Mouse (Mus musculus): ENCODE measurements around the gene Rasgrf2.

The Rasgrf2 gene

DNA sequence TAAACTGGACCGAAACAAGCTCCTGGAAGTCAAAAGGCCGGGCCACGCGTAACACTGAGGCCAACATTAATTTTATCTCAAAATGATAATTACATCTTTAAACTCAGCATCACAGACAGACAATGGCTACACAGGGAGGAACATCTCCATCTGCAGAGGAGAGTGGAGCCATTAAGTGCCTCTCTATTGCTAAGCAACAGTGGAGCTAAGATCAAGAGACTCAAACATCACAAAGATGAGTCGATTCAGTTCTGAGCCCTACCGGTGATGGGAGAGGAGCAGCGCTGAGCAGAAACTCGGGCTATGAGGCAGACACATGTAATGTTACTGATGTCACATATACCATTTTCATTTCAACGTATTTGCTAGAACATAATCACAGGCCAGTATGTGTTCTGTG is 191.3 kb downstream of the Rasgrf2 start:
- no peak for DNase-seq (ENCODE audit: low spot score)

DNA sequence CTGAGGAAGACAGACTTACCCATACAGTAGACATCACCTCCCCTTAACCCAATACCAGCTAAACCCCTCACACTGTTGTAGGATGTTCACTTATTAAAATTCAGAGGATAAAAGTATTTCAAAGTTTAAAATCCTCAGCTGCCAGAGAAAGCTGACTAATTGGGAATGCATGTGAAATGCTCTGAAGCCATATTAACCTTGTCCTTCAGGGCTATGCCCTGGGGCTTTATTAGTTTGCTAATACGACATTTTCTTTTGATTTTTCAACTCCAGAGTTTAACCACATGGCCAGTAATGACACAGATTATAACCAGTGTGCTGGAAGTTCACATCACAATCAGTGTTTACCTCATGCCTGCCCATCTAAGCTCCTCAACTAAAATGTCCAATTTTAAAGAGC is 192.6 kb downstream of the Rasgrf2 start:
- no peak for DNase-seq (ENCODE audit: low spot score)

DNA sequence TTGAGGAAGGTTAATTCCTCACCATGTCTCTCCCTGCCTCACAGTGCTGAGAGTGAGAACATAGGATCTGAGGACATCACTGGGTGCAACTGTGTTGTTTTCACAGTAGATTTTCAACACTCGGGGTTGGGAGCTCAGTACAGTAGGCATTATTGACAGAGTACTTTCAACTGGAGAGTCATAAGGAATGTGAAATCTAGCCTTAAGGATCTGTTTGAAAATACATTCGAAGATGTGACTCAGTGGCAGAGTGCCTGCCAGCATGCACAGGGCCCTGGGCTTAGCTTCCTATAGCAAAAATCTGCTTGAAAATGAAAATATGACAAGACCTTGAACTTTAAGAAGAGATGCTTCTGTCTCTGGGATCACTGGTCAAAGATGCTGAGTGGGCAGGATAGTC is 194.2 kb downstream of the Rasgrf2 start:
- DNase-seq (ENCODE audit: low spot score), result no peak

DNA sequence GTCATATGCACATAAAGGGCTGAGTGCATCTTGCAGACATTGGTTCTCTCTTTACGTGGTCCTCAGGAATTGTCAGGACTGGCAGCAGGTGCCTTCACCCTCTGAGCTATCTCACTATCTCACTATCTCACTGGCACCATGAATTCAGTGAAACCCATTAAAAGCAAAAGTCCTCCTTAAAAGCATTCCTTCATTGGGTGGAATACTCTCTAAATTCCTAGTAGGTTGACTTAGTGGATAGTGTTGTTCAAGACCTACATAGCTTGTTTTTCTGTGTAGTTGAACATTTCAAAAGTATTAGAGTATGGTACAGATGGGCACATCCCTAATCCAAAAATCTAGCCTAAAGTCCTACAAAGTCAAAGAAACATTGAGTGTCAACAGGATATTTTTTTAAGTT is 199.3 kb downstream of the Rasgrf2 start:
- no peak for DNase-seq (ENCODE audit: low spot score)

DNA sequence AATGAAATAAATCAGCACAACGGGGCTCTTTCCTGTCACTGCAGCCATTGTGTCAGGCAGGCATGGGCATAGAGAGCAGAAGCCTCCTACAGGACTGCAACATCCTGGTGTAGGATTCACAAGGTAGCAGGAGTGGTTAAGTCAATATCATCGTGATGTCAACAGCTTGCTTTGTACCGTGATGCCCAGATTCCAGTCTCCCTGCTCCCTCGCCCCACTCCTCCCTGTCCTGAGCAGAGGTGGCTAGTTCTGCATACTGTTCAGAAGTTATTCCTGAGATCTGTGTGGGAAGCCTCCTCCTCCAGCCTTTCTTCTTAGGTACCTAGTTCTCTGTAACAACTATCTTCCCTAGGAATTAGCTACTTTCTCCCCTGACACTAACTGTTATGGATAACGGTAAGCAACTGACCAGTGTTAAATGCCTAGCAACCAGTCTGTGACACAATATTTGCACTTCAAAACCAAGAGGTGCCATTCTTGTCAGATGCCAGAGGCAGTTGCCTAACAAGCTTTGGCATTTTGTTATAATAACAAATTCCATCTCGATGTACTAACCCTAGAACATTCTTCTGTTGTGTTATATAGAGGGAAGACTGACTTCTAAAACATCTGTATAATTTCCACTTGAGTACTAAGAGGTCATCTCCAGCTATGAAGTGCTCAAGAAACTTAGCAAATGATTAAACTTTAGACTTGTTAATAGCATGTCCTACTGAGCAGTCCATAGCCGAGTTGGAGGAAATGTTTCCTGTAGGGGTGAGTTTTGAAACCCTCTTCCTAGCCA is 201.3 kb downstream of the Rasgrf2 start:
- no peak for DNase-seq (ENCODE audit: low spot score)

DNA sequence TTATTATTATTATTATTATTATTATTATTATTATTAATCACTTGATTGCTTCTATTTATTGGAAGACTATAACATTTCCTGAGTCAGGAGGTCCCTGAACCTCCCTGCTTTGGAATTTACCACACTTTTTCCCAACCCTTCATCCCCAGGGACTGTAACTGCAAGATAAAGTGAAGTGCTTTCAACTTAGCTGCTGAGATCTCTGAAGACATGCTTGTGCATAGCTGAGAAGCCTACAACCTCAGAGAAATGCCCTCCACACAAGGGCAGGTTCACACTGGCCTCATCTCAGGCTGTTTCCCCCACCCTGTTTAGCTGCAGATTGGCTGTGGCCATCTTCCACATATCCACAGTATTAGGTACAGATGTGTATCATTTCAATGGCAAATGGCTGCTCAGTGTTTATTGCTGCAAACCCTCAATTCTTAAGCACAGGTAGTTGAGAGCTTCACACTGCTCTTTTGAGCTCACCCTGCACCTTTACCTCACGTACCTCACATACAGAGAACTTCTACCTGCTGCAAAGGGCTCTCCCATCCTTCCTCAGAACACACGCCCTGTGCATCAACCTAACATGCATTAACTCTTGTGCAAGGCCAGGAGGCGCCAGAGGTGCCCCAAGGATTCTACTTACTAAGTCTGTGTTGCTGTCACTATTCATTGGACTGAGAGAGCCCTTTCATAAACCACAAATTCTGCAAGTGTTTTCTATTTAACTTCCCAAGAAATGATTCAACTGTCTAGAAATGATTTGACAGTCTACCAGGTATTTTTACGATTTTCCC is 202.7 kb downstream of the Rasgrf2 start:
- no peak for DNase-seq (ENCODE audit: low spot score)

DNA sequence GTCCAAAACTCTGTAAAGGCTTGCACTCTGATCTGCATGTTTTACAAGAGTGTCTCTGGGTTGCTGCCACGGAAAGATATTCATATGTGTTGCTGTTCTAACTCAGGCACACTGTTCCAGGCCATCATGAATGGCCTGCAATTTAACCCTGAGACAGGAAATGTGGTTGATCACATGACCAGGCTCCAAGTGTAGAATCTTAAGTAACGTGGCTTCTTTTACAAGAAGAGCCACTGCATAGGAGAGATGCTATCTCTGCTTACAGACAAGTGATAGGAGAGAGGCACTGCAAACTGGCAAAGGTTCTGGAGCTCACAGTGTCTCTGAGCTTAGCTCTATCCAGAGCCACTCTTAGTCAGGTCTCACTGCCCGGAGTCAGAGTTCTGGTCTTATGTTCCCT is 210.4 kb downstream of the Rasgrf2 start:
- DNase-seq (ENCODE audit: low spot score), result no peak

DNA sequence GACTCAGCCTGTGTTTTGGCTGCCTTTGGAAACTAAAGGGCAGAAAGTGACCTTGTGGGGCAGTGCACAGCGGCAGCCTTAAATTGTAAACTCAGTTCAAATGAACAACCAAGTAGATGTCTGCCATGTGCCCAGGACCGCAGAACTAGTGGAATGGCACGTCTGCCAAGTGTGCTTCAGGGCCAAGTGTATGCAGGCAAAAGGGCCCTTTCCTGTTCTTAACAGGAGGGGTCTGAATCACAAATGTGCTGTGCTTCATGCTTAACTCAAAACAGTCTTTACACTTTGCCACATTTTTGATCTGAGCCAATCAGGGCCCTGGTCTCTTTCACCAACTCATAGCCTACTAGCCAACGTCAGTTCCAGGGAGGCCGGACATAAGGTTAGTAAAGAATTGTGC is 212.7 kb downstream of the Rasgrf2 start:
- no peak for DNase-seq (ENCODE audit: low spot score)

DNA sequence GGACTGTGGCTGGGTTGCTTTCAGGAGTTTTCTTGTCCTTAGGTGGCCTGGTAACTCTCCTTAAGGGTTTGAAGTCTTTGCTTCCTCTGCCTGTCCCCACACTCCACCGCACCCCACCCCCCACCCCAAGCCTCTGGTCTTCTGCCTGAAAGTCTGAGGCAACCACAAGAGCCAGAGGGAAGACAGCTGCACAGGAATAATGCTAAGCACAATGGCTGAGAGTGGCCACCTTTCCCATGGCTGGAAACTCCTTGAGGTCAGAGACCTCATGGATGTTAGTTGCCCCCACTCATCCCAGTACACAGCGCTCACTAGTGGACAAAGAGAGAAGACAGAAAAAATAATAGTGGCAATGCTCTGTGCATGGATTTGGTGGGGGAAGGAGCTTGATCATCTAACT is 213.6 kb downstream of the Rasgrf2 start:
- no peak for DNase-seq (ENCODE audit: low spot score)

DNA sequence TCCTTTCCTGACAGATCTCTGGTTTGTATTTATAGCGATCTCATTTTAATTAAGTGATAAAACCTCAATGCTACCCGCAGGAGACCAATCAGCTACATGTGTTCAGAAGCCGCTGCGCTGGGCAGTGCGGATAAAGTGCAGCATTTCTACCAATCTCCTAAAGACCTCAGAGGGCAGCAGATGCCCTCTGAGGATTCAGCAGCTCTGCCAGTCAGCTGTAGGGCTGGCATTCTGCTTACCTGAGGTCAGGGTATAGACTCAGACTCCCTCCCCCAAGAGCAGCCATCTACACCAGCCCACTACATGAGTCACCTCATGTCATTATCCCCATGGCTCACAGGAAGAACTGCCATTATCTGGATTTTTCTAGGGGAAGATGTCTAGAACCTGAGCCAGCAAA is 215.1 kb downstream of the Rasgrf2 start:
- peak; percentile 71 for DNase-seq (ENCODE audit: low spot score)

DNA sequence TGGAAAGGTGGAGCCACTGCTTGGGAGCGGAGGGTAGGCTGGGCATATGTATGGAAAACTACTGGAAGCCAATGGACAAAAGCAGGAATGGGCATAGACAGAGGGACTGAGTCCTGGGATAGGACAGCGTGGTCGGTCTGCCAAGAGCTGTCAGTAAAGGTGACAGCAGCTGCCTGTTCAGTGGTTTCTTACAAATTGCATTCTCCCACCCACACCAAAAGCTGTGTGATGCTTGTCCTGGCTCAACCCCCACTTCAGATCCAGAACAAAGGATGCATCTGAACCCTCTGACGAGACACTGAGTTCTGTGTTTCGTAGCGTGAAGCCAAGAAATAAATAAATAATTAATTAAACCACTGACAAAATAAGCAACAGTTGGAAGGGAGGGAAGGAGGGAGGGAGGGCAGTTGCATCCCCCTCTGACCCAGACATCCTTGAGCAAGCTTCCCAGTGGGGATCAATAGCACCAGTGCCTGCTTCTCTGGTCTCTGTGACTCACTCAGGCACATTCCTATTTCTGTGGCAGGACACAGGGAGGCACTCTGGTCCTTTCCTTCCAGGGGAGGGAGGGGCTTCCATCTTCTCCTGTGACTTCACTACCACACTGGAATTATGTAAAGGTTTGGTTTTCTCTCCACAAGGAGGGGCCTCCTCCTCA is 215.7 kb downstream of the Rasgrf2 start:
- DNase-seq (ENCODE audit: low spot score), result no peak

DNA sequence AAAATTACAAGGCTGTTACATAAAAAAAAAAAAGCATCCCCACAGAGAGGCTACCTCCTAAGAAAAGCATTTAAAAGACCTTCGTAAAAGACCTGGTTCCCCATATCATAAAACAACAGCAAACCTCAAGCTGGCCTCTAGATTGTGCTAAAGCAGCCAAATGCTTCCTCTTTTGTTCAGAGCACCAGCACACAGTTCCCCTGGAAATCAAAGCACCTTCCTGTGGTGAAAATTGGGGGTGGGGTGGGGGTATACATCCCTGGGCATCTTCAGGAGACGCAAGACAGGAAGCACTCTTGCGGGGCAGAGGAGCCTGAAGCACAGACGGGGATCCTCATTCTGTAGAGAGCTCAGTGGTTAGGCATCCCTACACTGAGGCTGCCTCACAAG is 216.3 kb downstream of the Rasgrf2 start:
- no peak for DNase-seq (ENCODE audit: low spot score)

DNA sequence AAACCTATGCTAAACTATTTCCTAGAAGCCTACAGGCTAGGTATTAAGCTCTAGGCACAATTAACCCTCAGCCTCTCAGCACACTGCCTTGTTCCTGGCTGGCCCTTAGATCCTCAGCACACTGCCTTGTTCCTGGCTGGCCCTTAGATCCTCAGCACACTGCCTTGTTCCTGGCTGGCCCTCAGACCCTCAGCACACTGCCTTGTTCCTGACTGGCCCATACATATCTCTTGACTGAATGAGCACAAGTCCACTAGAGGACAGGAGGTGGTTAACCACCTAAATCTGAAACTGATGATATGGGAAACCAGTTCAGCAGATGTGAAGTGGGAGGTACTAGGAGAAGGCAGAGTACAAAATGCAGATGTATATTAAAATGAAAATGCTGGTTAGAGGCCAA is 219.8 kb downstream of the Rasgrf2 start:
- DNase-seq (ENCODE audit: low spot score), result no peak

DNA sequence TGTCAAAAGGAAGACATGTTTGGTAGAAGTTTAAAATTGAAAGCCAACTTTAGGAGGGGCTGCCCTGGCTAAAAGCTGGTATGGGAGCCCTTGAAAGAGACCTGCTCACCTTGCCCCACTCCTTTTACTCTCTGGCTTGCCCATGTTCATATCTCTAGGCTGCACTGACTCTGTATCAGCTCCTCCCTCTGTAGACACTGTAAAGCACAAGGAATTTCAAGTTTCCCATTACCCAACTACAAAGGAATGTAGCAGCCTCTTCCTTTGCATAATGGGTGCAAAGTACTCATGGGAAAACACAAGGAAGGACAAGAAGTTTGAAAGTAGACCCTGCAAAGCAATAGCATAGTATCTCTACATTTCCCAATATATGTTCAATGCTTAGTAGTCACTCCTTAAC is 220.2 kb downstream of the Rasgrf2 start:
- no peak for DNase-seq (ENCODE audit: low spot score)

DNA sequence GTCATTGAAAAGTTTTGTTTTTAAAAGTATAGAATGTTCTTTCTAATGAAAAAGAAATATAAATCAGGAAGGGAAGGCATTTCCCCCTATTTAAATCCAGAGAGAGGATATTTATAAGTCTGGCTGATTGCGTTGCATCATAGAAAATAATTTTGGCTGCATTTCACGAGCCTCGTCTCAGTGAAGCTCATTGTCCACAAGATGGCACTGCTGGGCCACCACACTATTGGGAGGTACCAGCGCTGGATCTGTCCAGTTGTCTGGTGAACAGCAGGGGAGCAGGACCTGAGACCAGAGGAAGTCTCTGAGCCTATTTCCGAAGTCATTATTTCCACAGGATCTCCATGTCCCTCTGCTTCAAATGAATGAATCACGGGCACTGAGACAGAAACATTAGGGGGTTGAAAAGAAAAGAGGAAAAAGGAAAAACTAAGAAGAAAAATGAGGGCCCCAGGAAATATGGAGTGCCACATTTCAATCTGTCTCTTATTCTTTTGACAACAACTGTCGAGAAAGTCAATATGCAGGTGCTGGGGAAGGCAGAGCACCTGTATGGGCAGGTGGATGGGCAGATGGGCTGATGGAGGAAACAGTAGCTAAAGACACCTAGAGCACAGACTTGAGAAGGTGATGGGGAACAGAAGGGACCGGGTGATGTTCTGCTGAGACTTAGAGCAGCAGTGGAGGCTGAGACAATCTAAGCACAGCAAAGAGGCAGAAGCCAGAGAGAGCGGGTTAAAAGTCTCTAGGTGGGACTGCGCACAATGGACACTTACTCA is 223.1 kb downstream of the Rasgrf2 start:
- peak; percentile 89 for DNase-seq (ENCODE audit: low spot score)

DNA sequence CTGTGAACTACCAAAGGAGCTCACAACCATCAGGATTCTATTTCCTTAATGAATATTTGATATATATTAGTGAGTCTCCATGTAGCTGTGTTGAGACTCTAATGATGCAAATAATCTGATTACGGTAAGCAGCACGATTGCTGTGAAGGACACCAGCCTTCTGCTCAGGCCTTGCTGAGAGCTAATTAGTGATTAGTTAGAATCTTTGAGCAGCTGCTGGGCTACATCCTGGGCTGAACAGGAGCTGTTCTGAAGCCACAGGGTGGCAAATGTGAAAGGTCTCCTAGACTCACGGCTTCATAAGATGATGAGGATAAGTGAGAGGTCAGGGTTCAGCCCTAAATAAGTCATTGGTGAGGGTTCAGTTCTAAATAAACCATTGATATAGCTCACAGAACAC is 225.1 kb downstream of the Rasgrf2 start:
- peak; percentile 30 for DNase-seq (ENCODE audit: low spot score)

DNA sequence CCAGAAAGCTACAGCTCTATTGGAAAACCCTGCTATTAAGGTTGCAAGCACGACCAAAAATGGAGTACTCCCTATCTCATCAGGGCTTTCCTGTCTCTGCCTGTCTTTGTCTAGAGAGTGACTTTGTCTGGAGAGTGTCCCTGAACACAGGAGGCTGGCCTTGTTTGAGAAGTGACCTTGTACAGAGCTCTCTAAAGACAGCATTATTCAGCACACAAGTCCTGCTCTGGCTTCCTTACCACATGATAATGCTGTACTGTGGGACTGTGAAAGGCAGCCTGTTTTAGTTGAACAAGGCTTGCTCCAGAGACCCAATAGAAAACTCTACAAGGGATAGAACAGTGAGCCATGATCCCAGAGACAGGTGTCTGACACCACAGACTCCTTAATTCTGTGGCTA is 235.0 kb downstream of the Rasgrf2 start:
- no peak for DNase-seq (ENCODE audit: low spot score)

DNA sequence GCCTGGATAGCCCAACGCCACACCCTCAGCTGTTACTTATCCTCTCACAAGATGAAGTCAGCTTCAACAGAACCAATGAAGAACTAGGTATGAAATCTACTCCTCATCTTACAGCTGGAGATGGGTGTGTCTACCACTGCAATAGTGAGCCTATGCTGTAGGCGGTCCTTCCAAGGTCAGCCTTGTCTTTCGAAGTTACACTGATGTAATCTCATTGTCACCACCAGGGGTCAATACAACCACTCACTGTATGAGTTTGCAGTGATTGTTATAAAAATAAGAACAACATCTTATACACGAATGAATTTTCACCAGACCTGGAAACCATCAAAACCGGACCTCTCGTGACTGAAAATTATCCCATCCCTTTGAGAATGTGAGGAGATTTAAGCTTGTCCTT is 238.3 kb downstream of the Rasgrf2 start:
- DNase-seq (ENCODE audit: low spot score), result peak; percentile 42

DNA sequence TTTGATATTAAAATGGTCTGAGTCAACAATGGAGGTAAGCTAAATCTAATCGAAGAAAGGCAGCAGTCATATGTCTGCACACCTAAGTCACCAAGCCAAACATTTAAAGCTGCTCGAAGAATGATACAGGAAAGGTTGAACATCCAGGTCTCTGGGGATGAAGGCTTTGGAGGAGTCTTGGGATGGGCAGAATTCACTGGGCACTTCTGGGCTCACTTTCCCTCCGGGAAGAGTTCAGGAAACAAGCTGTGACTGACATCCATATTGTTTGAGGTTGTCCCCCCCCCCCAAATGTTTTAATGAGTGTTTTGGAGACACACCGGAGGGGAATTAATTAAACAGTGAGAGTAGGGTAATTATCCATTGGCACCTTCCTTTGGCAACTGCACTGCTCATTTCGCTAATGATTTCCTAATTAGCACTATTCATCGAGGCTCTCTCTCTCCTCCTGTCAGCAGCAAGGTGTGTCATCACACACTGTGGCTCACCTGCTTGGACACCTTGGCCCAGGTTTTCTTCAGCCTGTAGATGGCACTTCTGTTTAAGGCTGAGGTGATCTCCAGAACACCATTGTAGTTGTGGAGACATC is 241.3 kb downstream of the Rasgrf2 start:
- no peak for DNase-seq (ENCODE audit: low spot score)

DNA sequence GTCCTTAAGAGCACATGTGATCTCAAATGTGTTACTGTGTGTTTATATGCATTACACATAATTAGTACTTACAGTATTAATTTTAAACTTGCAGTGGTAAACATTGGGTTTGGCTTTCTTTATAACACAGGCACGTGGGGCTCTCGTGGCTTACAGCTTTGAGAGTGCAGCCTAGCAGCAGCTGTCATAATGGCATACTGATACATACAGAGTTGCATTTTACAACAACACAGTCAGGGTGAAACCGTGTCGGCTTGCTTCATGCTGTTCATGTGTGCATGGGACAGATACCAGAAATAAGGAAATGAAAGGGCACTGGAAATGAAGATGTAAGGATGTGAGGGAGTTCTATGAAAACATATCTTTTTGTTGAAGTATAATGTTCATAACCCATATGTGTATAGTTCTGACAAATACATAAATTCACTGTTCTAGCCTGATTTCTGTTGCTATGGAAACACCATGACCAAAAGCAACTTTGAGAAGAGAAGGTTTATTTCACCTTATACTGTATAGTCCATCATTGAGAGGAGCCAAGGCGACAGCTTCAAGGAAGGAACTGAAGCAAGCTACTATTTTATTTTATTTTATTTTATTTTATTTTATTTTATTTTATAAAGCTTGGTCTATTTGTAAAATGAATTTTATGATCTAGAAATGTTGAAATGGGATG is 246.6 kb downstream of the Rasgrf2 start:
- DNase-seq (ENCODE audit: low spot score), result no peak

DNA sequence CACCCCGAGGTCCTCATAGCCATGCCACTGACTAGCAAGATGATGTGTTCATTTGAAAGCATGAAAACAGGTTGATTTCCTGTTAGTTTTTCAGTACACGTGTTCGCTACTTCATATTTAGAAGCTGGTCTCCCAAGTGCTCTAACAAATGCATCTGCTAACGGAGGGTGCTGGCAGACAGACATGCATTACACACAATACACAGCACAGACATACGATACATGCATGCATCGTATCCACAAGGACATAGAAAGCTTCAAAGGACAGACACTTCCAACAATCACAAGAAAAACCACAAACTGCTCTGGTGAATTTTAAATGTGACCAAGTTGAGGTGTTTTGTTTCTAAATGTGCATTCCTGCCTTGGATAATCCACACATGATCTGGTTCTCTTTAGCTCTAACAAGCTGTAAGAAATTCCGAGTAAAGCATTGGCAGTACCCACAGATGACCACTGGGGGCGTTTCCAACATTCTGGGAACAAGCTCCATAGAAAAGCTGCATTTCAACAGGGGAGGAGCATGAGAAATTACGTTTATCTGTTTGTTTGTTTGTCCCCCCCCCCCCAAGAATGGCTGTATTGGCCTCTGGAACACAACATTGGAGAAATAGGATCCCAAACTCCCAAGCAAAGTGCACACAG is 249.5 kb downstream of the Rasgrf2 start:
- DNase-seq (ENCODE audit: low spot score), result peak; percentile 51
